Mouse (Mus musculus) retina, postnatal 7 days (tissue): ENCODE measurements at regions not wholly inside any gene's neighbourhood (a gene's known extent, or its start where the extent isn't known, plus 50 kb on each side); places are given as distances from the start of the nearest gene placed in this dataset.
A peak's percentile ranks its signal among the peaks of the same experiment; 100 is the strongest.

Experiments
- DNase-seq: peaks from one replicate; pipeline ENCODE4 v3.0.0-alpha.2; 2012; ENCODE audit warnings: low read depth, low spot score

DNA sequence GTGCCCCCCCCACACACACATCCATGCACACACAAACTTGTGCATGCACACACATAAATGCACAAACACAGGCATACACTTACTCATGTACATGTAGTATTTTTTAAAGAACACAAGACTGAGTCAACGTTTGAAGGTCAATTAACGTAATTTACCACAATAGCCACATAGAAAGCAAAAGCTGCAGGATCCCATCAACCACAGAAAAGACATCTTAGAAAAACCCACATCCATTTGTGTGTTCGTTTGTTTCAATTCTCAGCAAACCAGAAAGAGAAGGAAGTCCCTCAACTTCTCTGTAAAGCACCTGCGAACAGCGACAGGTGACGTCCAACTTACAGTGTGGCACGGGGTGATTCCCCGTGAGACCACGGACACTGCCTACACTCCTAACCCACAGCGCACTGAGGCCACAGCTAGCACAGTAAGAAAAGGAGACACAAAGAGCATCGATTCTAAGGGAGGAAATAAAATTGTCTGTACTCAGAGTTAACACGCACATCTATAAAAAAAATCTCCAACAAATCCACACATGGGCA, 53.8 kb downstream of the Dio3 start:
- DNase-seq: no peak

DNA sequence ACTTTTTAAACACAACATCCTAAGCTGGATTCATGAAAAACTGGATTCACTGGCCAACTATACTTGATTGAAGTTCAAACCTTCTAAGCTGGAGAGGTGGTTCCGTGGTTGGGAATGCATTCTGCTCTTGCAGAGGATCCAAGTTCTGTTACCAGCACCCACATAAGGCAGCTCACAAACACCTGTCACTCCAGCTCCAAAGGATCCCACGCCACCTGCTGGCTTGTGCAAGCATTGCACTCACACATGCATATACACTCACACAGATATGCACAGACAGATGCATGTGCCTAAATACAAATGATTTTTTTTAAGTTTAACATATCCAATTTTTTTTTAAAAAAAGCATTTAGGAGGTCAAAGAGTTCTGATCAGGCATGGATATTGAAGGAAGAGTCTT, 55.7 kb downstream of the Dio3 start:
- no peak for DNase-seq

DNA sequence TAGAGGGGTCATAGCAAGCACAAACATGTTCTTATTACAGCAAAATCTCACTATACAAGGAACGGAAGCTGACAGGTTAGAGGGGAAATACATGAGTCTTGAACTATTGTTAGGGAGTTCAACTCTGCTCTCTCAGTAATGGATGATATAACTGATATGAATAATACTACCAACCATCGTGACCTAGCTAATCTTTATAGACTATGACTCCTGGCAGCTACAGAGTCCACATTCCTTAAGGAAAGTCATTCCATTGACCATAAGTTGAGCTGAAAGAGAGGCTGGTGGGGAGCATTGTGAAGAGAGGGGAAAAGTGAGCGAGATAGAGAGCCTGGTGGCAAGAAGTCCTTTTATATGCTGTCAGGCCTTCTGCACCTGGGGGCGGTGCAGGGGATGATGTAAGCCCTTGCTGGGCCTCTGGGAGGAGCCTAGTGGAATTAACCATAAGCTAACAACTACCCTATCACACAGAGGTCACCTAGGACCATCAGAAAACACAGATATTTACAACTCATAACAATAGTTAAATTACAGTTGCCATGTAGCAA, 65.5 kb downstream of the Dio3 start:
- no peak for DNase-seq

DNA sequence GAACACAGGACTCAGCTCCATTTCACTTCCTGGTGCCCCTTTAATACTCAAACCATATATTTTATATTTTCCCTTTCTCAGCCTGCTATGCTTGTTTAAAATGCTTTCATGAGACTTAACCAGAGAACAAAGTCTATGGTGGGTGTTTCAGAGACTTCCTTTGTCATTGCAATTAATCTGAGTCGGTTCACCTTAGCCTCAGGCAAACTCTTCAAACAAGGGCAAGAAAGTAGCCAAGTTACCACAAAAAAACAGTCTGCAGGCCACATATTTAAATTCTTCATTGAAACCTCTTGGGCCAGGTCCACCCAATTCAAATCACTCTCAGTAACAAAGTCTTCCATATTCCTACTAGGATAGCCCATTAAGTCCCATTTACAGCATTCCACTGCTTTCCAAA, 70.8 kb downstream of the Dio3 start:
- DNase-seq: no peak

DNA sequence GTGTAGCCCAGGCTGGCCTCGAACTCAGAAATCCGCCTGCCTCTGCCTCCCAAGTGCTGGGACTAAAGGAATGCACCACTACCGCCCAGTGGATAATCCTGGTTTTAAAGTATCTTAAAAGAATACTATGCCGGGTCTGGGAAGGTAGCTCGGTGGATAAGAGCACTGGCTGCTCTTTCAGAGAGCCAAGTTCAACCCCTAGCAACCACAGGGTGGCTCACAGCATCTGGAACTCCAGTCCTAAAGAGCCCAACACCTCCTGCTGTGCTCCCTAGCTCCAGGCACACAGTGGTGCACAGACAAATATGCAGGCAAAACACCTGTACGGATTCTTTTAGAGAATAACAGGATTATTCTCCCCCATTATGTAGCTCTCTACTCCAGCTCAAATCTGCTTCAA, 77.0 kb downstream of the Dio3 start:
- DNase-seq: no peak

DNA sequence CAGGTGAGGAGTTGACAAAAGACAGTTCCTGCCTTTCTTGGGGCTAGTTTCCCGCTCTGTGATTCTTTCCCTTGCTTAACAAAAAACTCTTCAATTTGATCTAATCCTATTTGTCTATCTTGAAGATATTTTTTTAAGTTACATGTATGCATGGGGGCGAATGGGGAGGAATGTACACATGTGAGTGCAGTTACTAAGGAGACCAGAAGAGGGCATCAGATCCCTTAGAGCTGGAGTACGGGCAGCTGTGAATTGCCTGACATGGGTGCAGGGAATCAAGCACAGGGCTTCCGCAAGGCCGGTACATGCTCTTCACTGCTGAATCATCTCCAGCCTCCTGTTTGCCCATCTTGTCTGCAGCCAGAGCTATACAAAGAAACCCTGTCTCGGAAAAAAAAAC, 79.8 kb upstream of the Ppp2r5c start:
- DNase-seq: no peak

DNA sequence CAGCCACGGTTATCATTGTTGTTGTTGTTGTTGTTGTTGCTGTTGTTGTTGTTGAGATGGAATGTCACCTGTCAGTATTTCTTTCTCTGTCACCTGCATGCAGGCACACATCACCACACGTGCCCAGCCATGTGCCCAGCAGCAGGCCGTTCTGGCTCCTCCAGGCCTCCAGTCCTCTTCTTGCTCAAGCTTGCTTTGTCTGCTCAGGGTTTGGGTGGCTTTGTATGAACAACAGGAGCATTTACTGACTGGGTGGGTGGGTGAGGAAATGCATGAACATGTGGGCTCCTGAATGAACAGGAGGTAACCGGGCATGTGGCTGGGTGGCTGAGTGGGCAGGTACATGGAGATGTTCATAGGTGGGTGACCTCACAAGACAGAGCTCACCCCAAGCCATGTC, 79.1 kb upstream of the Ppp2r5c start:
- DNase-seq: no peak

DNA sequence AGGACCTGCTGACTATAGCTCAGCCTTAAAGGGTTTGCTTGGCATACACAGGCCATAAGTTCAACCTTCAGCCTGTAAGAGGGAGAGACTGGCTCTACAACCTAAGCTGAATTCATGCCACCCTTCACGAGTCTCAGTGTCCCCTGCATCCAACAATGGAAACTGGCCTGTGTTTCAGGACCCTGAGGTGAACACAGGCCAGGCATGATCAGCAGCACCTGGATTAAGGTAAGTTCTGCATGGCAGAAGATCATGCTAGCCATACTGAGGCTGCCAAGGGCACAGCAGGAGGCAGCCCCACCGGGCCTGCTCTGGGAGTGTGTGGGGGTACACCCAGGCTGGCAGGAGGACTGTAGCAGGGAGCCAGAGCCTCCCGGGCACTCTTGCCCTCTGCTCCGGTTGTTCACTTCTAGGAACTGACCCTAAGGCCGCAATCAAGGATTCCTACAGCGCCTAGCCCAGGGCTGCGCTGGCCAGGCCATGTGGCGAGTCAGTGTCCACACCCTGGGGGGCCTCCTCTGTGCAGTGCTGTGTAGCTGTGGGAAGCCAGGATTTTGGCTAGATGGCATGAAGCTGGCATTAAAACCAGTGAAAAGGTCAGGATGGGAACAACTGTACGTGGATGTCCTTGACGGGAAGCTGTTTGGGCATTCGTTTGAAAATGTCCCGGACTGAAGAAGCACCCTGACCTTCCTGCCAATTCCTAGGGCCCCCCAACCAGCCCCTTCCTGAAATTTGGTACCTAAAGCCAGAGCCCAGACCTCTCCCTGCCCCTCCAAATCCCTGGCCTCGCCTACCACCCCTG, 74.8 kb upstream of the Ppp2r5c start:
- no peak for DNase-seq

DNA sequence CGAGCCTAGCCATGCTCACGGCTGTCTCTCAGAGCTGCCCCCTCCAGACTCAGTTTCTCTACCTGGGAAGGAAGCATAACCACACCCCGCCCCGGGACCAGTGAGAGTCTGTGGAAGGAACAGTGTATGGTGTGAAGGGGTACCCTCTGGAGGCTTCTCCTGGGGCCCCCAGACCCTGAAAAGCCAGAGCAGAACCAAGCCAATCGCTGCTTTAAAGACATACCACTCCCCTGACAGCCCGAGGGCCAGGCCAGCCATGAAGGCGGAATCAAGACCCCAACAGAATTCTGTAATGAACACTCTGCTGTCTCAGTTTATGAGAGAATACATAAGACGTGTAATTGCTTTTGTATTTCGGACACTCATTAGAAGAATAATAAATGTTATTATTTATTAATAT, 73.9 kb upstream of the Ppp2r5c start:
- DNase-seq: no peak

DNA sequence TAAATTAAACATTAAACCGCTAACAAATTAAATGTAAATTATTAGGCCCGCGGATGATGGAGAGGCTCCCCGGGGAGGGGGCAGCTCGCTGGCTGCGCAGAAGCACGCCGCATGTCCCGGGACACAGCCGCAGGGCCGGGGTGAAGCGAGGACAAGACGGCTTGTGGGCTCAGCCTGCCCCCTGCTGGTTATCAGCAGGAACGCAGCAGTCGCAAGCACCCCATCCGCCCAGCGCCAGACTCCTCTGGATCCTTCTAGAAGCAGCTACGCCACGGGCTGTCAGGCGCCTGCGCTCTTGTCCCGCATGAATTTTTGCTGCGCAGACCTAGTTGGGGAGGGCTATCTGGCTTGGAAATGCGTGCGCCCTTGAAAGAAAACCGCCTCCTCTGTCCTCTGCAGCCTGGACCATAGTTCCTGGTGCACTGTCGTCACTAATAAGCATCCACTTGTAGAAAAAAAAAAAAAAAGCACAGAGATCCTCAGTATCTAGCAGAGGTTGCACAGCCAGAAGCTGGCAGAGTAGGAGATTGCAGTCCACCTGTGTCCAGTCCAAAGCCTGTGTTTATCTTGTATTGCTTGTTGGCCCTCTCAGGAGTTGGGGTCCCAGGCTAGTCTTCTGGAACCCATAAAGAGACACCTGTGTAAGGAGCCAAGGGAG, 73.4 kb upstream of the Ppp2r5c start:
- peak; percentile 74 for DNase-seq

DNA sequence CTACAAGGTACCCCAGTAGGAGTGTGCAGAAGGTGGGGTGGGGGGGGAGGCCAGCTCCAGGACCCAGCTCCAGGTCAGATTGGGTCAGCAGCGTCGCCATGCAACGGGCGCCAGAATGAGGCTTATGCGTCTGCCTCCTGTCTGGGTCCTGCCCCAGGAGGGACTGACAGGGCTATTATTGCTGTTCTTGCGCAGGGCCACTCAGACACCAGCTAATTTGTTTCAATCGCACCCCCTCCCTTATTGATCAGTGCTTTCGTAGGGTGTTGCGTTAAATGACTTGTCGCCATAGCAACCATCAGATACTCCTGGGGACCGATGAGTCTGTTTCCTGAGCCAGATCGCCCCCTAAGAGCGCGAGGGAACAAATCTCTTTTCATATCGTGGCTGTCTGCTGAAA, 71.8 kb upstream of the Ppp2r5c start:
- no peak for DNase-seq

DNA sequence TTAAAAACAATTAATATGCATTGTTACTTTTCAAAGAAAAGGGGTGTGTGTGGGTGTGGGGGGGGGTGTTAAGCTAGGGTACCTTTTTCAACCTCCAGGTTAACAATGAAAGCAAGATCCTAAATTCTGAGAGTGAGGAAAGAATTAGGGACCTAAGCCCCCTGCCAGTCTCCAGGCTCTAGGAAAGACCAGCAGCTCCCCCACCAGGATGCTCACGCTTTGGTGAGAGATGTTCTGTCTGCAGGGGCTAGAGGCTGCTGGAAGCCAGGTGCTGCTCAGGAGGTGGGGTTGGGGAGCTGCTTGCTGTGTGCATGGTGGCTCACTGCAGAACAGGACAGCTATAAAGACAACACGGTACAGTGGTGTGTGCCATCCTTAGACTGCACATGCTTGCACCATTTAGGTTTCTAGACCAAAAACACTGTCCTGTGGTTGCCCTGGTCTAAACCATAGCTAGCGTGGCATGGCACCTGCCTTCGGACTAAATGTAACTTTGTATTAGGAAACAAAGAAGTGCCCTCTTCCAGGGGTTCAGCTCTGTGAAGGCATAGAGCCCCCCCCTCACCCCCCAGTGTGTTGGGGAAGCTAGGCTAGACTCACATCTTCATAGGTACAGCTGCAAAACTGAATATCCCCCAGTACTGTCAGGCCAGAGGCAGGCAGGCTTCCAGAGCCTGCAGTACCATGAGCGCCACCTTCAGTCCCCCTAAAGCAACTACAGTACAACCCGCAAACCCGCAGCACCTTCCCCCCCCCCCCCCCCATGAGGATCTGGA, 70.7 kb upstream of the Ppp2r5c start:
- DNase-seq: no peak

DNA sequence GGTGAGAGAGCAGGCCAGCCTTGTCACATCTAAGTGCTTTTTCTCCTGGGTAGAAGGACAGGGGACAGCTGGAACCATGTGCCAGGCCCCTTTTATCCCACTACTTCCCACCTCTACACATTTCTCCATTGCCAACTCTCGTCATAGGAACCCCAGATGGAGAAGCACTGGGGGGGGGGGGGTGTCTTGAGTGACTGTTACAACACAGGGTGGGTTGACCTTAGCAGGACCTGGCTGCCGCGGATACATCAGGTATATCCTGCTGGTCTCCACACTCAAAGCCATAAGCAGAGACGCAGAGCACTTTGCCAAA, 70.1 kb upstream of the Ppp2r5c start:
- no peak for DNase-seq

DNA sequence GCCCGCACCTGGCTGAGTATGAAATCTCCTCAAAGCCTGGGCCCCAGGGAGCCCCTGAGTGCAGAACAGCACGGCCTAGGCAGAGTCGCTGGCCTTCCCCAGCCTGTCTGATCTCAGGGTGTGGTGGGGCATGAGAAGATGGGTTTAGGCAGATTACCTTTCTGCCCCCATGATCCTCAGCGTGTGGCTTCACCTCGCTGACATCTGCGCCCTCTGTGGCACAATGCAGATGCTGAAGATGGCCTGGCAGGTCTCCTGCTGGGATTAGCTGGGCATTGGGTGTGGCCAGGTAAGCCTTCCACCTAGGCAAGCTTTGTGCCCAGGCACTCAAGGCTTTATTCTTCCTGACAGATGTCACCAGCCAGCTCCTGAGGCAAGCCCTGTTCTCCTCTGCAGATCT, 69.6 kb upstream of the Ppp2r5c start:
- no peak for DNase-seq

DNA sequence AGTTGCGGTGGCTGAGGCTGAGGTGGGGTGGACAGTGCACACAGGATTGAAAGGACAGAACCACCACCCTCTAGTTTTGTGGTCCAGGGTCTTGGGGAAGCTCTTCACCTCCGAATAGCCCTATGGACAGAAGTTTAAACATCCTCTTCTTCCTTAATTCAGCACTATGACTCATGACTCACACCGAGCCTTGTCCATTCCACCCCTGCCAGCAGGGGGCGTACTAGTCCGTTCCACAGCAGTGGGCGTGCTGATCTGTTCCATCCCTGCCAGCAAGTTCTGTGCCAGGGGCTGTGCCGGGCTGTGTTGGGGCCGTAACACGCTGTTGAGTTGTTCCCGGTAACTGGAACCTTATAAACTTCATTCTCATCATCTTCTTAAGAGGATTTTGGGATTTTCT, 69.2 kb upstream of the Ppp2r5c start:
- DNase-seq: no peak

DNA sequence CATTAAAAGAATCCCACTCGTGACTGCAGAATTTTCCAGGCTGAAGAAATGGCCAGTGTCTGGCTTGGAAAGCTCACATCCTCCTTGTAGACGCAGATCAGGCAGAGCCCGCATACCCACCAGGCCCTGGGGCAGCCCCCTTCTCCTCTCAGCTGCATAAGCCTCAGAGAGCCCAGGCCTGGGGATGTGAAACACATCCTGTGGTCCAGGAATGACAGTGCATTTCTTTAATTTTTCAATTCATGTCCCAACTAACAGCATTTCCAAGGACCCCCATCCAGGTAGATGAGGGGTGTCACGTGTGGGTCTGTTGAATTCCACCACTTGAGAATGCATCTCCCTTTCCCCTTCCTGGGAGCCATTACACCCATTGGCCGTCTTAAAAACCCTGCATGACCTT, 68.6 kb upstream of the Ppp2r5c start:
- no peak for DNase-seq

DNA sequence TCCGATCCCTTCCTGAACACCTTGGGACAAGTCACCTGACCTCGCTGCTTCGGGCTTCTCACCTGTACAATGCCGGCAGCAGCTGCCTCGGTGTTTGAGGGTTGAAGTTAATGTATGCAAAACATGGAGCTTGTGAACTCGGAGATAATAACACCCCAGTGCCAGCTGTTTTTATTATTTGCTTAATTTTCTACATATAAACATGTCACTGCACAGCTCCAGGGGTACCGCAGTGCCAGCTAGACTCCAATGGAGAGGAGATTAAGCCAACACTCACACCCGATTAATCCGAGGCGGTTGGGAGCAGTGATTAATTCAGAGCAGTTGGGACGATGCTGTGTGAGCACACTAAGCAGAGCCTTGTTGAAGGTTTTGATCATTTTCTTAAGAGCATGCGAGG, 67.2 kb upstream of the Ppp2r5c start:
- DNase-seq: no peak

DNA sequence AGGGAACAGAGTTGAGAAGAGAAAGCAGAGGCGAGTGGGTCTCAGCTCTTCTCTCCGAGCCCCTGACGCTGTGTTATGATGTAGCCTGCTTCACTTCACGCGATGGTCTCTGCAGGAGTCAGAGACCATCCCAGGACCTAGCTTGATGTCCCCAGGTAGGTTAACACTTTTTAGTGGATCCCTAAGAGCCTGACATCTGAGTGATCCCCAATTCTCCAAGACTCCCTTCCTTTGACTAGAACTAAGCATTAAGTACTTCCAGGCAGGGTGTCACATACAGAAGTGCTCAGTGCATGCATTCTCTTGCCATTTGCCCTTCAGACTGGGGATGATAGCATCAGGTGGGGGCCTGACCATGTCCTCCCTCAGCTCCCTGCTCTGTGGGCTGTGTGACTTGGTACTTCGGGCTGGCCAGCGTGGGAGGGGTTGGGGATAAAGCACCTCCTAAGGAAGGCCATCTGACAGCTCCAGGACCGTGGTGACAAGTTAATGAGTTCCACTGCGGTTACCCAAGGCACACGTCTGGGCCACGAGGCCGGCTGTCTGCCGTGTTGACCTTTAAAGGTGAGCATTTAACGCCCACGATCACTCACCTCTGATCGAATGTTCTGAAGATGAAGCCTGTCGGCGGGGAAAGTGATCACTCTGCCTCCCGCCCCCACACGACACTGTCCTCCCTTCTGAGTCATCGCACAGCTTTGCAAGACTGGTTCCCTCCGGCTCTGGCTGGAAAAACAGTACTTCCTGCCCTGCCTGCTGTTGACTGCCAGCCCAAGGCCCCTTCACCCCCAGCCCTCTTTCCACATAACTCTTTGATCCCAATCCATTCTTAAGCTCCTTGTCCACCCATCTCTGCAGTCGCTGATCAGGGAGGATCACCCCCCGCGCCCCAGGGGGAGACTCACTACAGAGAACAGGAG, 65.8 kb upstream of the Ppp2r5c start:
- DNase-seq: no peak

DNA sequence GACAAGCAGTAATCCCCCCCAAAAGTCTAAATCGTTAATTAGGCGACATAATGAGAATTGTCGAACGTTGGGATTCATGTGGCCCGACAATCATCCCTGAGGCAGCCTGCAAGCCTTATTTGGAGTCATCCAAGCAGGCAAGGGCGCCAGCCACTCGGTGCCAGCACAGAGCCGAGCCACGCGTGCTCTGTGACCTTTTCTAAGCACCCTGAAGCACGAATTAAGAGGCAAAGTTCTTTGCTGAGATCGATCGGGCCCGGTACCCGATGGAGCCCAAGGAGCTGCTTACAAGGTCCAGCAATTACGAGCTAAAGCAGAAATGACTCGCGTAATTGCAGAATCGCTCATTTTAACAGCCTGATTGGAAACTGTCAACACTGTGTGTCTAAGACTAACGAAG, 61.9 kb upstream of the Ppp2r5c start:
- no peak for DNase-seq

DNA sequence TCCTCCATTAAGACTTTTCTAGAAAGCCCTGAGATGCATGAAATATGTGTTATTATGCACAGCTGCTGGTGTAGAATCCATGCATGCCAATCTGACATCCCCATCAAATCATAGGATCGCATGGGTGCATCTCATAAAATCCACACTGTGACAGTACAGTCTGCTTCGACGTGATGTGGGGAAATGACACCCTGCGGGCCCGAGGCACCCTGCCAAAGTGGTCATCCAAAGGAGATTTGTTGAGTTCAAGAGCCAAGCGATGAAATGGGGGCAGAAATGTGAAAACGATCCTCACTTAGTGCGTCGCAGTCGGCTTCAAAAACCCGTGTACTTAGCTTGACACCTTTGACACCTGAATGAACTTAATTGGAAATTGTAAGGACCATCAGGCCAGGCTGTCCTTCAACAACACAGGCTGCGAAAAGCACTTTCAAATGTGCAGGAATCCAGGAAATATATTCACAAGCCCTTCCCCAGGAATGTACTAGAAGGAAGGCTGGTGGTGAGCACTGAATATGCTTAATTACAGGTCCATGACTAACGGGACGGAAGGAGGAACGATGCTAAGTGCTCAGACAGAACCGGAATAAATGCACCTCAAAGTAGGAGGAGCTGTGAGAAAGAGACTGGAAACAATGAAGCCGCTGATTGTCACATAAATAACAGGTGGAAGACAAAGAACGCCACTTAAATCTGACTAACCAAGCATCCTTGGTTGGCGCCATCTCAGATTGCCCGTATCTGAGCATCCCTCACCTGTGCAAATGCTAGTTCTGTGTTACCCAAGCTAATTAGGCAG, 60.9 kb upstream of the Ppp2r5c start:
- DNase-seq: no peak
